Mouse (Mus musculus) midbrain, embryonic 15.5 days (tissue): ENCODE data around the gene Ran. TPM values are rescaled to one million over a fixed set of nuclear protein-coding genes. Genes with fewer than 3 reads are reported as not detected.
A peak's percentile ranks its signal among the peaks of the same experiment; 100 is the strongest.

Experiments
- ATAC-seq: fragments of 200-750 bp; cut with Nextera tagmentation; replicated peaks from 2 replicates; pipeline ENCODE4 v1.8.0; 2017; ENCODE audit warnings: moderate TSS enrichment
- H3K27ac ChIP-seq: fragments of 300-500 bp; sonication (generic); 2 replicates; pipeline ENCODE4 v1.5.1; 2015; ENCODE audit warnings: mild to moderate bottlenecking, inconsistent platforms
- H3K27me3 ChIP-seq: fragments of 300-500 bp; sonication (generic); replicated peaks from 2 replicates; pipeline ENCODE4 v1.6.1; 2015; ENCODE audit warnings: inconsistent platforms
- H3K36me3 ChIP-seq: fragments of 300-500 bp; sonication (generic); replicated peaks from 2 replicates; pipeline ENCODE4 v1.6.1; 2015; ENCODE audit warnings: inconsistent platforms
- H3K4me1 ChIP-seq: fragments of 300-500 bp; sonication (generic); 2 replicates; pipeline ENCODE4 v1.6.1; 2015; ENCODE audit warnings: inconsistent platforms
- H3K4me2 ChIP-seq: fragments of 300-500 bp; sonication (generic); 2 replicates; pipeline ENCODE4 v1.6.1; 2015; ENCODE audit warnings: inconsistent platforms, mild to moderate bottlenecking, moderate library complexity
- H3K4me3 ChIP-seq: fragments of 300-500 bp; sonication (generic); 2 replicates; pipeline ENCODE4 v1.5.1; 2015; ENCODE audit warnings: mild to moderate bottlenecking, inconsistent platforms
- H3K9ac ChIP-seq: fragments of 300-500 bp; sonication (generic); 2 replicates; pipeline ENCODE4 v1.6.1; 2015; ENCODE audit warnings: mild to moderate bottlenecking, inconsistent platforms
- H3K9me3 ChIP-seq: fragments of 300-500 bp; sonication (generic); 2 replicates; pipeline ENCODE4 v1.6.1; 2016; ENCODE audit warnings: inconsistent platforms
- WGBS: fragments of 180-500 bp; shearing (Covaris S2); methylation state at CpG from one replicate; pipeline ENCODE4 v1.1.7; 2015; ENCODE audit warnings: mixed read lengths; 5-methylcytosine and 5-hydroxymethylcytosine counted together
- polyA plus RNA-seq: library from polyadenylated mRNA; unstranded; fragments of >200 nt; fragmentation: Nextera tagmentation; extraction: Ambion mirVana; gene quantifications from 2 replicates; pipeline ENCODE4 v1.2.1, GENCODE M21; 2015

Gene Ran
- polyA plus RNA-seq, 1 experiment from 2014 or later, result 342 TPM

DNA sequence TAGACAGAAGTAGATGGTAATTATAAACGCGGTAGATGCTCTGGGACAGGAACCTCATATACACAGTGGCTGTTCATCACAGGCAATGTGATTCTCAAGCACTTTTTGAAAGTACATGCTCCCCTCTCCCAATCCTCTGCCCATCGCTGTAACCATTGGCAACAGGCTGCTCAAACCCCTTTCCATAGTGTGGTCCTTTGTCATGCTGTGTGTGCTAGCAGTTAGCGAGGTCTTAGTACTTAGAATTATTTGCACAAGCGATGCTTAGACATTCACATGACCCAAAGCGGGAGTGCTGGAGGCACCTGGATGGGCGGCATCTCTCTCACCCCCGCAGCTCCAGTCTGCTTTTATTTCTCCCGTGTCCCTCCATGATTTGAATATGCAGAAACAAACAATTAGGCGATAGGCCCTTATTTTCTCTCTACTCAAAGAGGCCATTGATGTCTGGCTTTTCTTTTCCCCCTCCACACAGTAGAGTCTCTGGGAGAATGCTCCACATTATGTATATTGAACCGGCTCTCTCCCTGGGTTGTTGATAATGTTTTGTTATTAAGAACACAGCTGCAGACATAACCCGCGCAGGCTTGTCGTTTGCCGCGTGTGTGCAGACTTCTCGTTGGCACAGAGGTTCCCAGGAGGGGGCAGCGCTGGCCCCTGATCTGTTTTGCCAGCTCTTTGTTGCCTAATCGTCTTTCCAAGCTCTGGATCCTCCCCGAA is 32.9 kb downstream of the Ran start:
- Histone ChIP-seq H3K4me1 (peaks cover 21% of the 10 kb centered on the region), H3K4me3 (no peak overlapping the region), H3K36me3 (no peaks in the 10 kb centered on the region), H3K4me2 (peak overlapping the region; percentile 30), H3K9ac (no peak overlapping the region), H3K27ac (peak overlapping the region; percentile 72), H3K9me3 (no peaks in the 10 kb centered on the region), H3K27me3 (no peaks in the 10 kb centered on the region)
- peak; percentile 87 for ATAC-seq
- WGBS, result 8% methylated on average over 20 of the region's 20 CpGs

DNA sequence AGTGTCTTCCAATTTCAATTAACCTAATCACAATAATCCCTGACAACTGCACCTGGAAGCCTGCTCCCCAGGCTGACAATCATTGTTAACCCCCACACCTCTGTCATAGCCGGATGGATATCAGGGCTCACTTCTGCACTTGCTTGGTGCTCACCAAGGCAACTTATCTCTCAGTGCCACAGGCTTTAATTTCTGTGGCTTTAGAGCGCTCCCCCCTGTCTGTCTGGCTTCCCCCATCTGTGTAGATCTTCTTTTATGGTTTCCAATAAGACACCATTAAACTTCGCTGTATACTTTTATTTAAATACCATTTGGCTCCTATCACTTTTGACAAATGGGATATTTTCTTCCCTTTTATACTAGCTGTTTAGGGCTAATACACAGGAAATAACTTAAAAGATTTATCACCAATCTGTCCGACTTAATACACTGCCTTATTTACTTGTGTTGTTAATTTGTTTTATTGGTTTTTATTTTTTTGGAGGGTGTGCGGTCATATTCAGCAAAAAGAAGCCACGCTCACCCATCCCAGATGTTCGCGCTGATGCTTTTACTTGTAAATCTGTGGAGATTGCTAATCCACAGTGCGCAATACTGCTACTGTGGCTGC is 34.9 kb downstream of the Ran start:
- Histone ChIP-seq H3K4me1 (peaks cover 11% of the 10 kb centered on the region), H3K4me3 (no peak overlapping the region), H3K9me3 (no peaks in the 10 kb centered on the region), H3K27ac (no peak overlapping the region), H3K36me3 (no peaks in the 10 kb centered on the region), H3K4me2 (no peak overlapping the region), H3K27me3 (no peaks in the 10 kb centered on the region), H3K9ac (no peak overlapping the region)
- no peak for ATAC-seq
- WGBS, result 88% methylated on average over 9 of the region's 9 CpGs

DNA sequence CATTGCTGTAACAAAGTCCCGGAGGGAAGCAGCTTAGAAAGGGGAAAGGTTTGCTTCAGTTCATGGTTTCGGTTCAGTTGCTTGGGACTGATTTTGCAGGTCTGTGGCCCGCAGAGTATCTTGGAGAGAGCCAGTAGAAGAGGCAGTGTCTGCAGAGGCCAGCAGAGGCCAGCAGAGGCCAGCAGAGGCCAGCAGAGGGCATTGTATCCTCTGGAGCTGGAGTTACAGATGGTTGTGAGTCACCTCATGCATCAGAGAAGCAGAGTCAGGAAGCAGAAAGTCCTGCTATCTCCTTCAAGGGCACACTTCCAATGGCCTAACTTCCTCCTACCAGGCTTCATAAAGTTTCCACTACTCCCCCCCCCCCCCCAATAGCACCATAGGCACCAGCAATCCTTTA is 39.2 kb downstream of the Ran start:
- H3K27ac ChIP-seq, result no peak overlapping the region
- no peaks in the 10 kb centered on the region for H3K36me3 ChIP-seq
- no peaks in the 10 kb centered on the region for H3K9me3 ChIP-seq
- H3K4me1 ChIP-seq, result peaks cover 9% of the 10 kb centered on the region; the same call in 1 of the 2 replicates
- H3K4me2 ChIP-seq, result no peak overlapping the region
- H3K9ac ChIP-seq, result no peak overlapping the region
- WGBS, result 80% methylated on average over 3 of the region's 3 CpGs
- no peak for ATAC-seq
- H3K4me3 ChIP-seq, result no peak overlapping the region
- peaks cover 8% of the 10 kb centered on the region for H3K27me3 ChIP-seq

DNA sequence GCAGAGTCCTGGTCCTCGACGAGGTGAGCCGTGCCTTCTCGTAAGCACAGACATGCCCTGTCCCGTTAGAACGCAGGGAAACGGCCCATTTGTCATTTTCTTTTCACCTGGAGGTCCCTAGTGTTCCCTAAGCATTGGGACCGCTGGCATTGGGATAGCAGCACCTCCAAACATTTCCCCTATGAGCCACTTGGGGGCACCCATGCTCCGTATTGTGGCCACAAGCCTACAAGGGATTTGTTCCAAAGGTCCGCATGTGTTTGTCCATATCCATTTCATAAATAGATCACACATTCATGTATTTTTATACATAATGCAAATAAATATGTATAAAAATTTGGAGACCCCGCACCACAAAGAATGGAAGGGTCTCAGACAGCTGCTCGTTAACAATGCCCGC is 41.7 kb downstream of the Ran start:
- H3K27me3 ChIP-seq, result peaks cover 8% of the 10 kb centered on the region
- H3K27ac ChIP-seq, result no peak overlapping the region
- no peak for ATAC-seq
- H3K4me1 ChIP-seq, result peaks cover 9% of the 10 kb centered on the region; the same call in 1 of the 2 replicates
- WGBS, result 19% methylated on average over 13 of the region's 13 CpGs
- H3K36me3 ChIP-seq, result no peaks in the 10 kb centered on the region
- H3K4me2 ChIP-seq, result no peak overlapping the region
- no peak overlapping the region for H3K9ac ChIP-seq
- no peaks in the 10 kb centered on the region for H3K9me3 ChIP-seq
- H3K4me3 ChIP-seq, result no peak overlapping the region

DNA sequence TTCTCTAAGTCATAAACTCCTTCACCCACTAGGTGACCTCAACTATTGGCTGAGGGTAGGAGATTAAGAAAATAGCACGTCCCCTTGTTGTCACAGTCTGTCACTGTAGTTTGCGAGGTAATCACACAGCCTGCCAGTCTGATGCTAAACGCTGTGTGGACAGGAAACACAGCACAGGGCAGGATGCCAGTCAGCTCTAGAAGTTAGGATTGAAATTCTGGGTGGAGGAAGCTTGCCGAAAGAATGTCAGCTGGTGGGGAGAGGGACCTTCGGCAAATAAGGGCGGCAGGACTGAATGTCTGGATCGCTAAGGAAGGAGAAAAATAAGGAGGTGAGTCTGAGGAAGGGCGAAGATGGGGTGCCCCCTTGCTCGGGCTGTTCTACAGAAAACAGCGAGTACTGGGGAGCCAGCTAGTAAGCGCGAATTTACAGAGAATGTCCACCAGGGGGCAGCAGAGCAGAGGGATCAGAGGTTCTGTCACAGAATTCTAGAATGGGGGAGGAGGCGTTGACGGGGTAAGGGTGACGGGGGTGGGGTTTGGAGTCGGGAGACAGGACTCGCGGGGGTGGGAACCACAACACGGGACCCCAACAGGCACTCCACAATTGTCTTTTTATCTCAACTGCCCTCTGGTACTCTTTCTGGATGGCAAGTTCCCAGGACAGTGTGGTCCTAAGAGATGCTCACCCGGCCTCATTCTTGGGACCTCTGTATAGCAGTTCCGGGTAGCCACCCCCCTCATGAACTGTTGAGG is 43.3 kb downstream of the Ran start:
- peak; percentile 54; the same call in 1 of the 2 replicates for ATAC-seq
- 15% methylated on average over 21 of the region's 21 CpGs for WGBS
- peaks cover 8% of the 10 kb centered on the region for H3K27me3 ChIP-seq
- no peak overlapping the region for H3K27ac ChIP-seq
- H3K4me1 ChIP-seq, result peaks cover 9% of the 10 kb centered on the region; the same call in 1 of the 2 replicates
- H3K36me3 ChIP-seq, result no peaks in the 10 kb centered on the region
- H3K9me3 ChIP-seq, result no peaks in the 10 kb centered on the region
- peak overlapping the region; percentile 51 for H3K4me2 ChIP-seq
- peak overlapping the region; percentile 21 for H3K4me3 ChIP-seq
- H3K9ac ChIP-seq, result no peak overlapping the region

DNA sequence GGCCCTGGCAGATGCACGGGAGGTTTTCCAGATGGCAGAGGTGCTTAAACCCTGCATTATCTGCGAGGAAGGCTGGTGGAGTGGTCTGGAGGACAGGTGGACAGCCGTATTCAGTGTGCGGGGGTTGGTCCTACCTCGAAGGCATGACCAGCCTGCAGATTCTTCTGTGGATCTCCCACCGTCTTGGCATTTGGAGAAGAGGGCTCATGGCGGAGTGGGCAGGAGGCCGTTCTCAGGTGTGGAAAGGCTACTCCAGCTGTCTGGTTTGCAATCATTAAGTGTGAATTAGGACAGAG is 43.9 kb downstream of the Ran start:
- WGBS, result 59% methylated on average over 8 of the region's 8 CpGs
- H3K4me1 ChIP-seq, result peaks cover 9% of the 10 kb centered on the region; the same call in 1 of the 2 replicates
- no peaks in the 10 kb centered on the region for H3K9me3 ChIP-seq
- peak overlapping the region; percentile 21 for H3K4me3 ChIP-seq
- H3K27ac ChIP-seq, result no peak overlapping the region
- no peaks in the 10 kb centered on the region for H3K36me3 ChIP-seq
- H3K4me2 ChIP-seq, result peak overlapping the region; percentile 51
- no peak overlapping the region for H3K9ac ChIP-seq
- peak; percentile 52; the same call in 1 of the 2 replicates for ATAC-seq
- peaks cover 8% of the 10 kb centered on the region for H3K27me3 ChIP-seq

DNA sequence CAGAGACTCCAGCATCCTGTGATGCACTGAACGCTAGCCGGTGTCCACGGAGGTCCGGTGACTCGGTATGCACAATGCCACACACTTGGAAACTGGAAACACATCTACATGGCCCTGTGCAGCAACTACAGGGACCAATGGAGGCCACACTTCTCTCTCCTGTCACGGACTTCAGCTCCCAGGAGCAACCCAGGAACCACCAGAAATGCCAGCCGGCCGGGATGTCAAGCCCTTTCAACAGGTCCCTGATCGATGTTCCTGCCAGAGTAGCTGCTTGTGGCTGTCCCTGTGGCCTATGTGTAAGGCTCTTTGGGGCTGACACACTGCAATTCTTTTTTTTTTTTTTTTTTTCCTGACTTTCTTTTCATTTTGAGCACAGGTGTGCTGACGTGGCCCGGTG is 44.3 kb downstream of the Ran start:
- no peaks in the 10 kb centered on the region for H3K9me3 ChIP-seq
- 78% methylated on average over 11 of the region's 11 CpGs for WGBS
- H3K4me2 ChIP-seq, result no peak overlapping the region
- H3K4me3 ChIP-seq, result no peak overlapping the region
- H3K9ac ChIP-seq, result no peak overlapping the region
- peaks cover 8% of the 10 kb centered on the region for H3K27me3 ChIP-seq
- H3K36me3 ChIP-seq, result no peaks in the 10 kb centered on the region
- no peak for ATAC-seq
- peaks cover 9% of the 10 kb centered on the region; the same call in 1 of the 2 replicates for H3K4me1 ChIP-seq
- H3K27ac ChIP-seq, result no peak overlapping the region

DNA sequence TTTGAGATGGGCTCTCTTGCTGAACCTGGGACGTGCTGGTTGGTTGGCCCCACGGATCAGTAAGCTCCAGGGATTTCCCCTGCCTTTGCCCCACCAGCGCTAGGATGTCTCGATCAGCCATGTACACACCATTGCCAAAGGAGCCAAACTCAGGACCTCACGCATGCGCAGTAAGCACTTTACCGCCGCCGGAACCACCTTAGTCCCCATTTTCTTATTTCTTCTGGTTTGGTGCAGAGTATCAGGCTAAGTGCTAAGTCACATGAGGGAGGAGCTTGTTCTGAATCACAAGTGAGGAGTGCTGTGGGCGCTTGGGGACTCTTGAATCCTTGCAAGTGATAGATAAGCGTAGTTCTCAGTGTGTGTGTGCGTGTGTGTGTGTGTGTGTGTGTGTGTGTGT is 45.4 kb downstream of the Ran start:
- no peak overlapping the region for H3K27ac ChIP-seq
- no peak overlapping the region for H3K9ac ChIP-seq
- ATAC-seq, result no peak
- peaks cover 8% of the 10 kb centered on the region for H3K27me3 ChIP-seq
- H3K4me1 ChIP-seq, result peaks cover 9% of the 10 kb centered on the region; the same call in 1 of the 2 replicates
- WGBS, result 80% methylated on average over 12 of the region's 12 CpGs
- no peaks in the 10 kb centered on the region for H3K9me3 ChIP-seq
- H3K36me3 ChIP-seq, result no peaks in the 10 kb centered on the region
- no peak overlapping the region for H3K4me2 ChIP-seq
- H3K4me3 ChIP-seq, result no peak overlapping the region

DNA sequence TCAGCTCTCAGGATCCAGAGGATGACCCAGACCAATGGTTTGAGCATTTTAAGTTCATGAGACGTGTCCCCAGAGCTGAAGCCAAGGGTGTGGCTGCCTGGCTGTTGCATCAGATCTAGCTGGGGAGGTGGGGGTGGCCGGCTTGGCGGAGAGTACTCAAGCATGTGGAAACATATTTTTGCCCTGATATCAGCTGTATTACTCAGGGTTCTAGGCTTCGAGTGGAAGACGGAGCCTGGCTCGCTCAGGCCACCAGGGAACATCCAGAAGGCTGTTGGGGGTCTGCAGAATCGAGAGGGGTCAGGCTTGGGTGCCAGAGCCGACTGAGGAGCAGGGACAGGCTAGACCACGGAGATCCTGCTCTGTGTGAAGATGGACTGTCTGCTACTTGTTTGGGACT is 46.1 kb downstream of the Ran start:
- H3K9ac ChIP-seq, result no peak overlapping the region
- H3K4me2 ChIP-seq, result no peak overlapping the region
- H3K36me3 ChIP-seq, result no peaks in the 10 kb centered on the region
- peaks cover 7% of the 10 kb centered on the region for H3K27me3 ChIP-seq
- WGBS, result 90% methylated on average over 9 of the region's 9 CpGs
- no peak overlapping the region for H3K4me3 ChIP-seq
- H3K27ac ChIP-seq, result no peak overlapping the region
- peaks cover 9% of the 10 kb centered on the region; the same call in 1 of the 2 replicates for H3K4me1 ChIP-seq
- ATAC-seq, result no peak
- H3K9me3 ChIP-seq, result no peaks in the 10 kb centered on the region

DNA sequence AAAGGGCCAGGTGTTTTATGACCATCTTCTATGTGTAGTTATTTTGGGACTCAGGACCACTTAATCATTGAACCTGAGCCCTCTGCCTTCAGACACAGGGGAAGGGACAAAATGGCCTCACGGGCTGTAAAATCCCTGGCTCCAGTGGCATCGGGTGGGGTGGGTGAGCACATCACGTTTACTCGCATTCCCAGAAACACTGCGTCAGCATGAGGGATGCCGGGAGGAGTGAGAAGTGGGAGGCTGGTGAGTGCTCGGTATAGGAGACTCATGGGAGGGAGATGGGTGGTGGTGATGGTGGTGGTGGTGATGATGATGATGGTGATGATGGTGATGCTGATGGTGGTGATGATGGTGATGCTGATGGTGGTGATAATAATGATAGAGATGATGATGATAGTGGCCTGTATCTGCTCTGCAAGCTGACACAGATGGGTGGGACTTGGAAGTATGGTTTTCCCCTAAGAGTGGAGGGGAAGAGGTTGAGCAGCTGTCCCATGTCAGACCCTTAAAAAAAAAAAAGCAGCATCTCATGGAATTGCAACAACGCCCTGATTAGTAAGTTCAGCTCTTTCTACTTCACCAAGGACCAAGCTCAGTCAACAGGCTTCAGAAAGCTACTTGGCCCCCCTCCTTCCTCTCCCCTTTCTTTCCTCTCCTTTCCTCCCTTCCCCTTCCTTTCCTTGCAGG is 46.8 kb downstream of the Ran start:
- no peaks in the 10 kb centered on the region for H3K9me3 ChIP-seq
- peaks cover 4% of the 10 kb centered on the region; the same call in 1 of the 2 replicates for H3K27me3 ChIP-seq
- no peak overlapping the region for H3K4me3 ChIP-seq
- no peak overlapping the region for H3K9ac ChIP-seq
- WGBS, result 93% methylated on average over 8 of the region's 8 CpGs
- peaks cover 9% of the 10 kb centered on the region; the same call in 1 of the 2 replicates for H3K4me1 ChIP-seq
- no peak overlapping the region for H3K27ac ChIP-seq
- no peak overlapping the region for H3K4me2 ChIP-seq
- ATAC-seq, result no peak
- no peaks in the 10 kb centered on the region for H3K36me3 ChIP-seq

DNA sequence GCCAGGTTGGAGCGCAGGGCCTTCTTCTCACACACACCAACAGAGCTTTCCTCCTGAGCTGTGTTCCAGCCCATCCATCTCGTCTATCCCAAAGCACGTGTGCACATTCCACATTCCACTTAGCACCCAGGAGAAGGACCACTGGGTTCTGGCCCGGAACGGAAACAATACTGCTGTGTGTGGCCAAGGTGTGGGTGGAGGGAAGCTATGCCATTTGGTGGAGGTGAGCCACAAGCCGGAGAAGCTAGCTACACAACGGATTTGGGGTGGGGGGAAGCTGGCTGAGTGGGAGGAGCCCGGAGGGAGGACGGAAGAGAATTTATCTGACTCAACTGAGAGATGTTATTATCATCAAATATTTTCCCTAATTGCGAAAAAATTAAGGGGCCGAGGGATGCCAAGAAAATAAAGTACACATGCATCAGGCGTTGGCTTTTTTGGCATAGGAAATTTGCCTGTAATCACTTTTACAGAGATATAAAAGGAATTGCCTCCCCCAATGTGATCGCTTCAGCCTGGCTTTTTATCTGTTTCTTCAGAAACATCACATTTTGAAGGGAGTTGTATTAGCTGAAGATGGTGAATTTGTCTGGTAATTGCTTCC is 47.5 kb downstream of the Ran start:
- Histone ChIP-seq H3K4me2 (no peak overlapping the region), H3K9me3 (no peaks in the 10 kb centered on the region), H3K9ac (no peak overlapping the region), H3K27ac (no peak overlapping the region), H3K4me1 (peaks cover 9% of the 10 kb centered on the region; the same call in 1 of the 2 replicates), H3K4me3 (no peak overlapping the region), H3K36me3 (no peaks in the 10 kb centered on the region), H3K27me3 (peaks cover 4% of the 10 kb centered on the region; the same call in 1 of the 2 replicates)
- WGBS, result 84% methylated on average over 13 of the region's 13 CpGs
- no peak for ATAC-seq
